Mouse (Mus musculus) intestine, embryonic 14.5 days (tissue): ENCODE results near the gene Gmpr. TPM values are rescaled to one million over a fixed set of nuclear protein-coding genes. Genes with fewer than 3 reads are reported as not detected.
A peak's percentile ranks its signal among the peaks of the same experiment; 100 is the strongest.

ENCODE experiments used
- ATAC-seq: fragments of 200-750 bp; cut with Nextera tagmentation; replicated peaks from 2 replicates; pipeline ENCODE4 v1.8.0; 2017; ENCODE audit warnings: low read depth, moderate number of reproducible peaks, moderate TSS enrichment, moderate library complexity; ENCODE audit not compliant: low FRiP score, low TSS enrichment
- DNase-seq: peaks from one replicate; pipeline ENCODE4 v3.0.0-alpha.2; 2018; ENCODE audit warnings: low spot score
- H3K27ac ChIP-seq: fragments of 300-500 bp; sonication (generic); 2 replicates; pipeline ENCODE4 v1.5.1; 2014; ENCODE audit warnings: low read depth, mild to moderate bottlenecking, control low read depth
- H3K27me3 ChIP-seq: fragments of 300-500 bp; sonication (generic); replicated peaks from 2 replicates; pipeline ENCODE4 v1.6.1; 2014; ENCODE audit warnings: low read length, control low read depth; ENCODE audit not compliant: control insufficient read depth, insufficient read depth
- H3K36me3 ChIP-seq: fragments of 300-500 bp; sonication (generic); 2 replicates; pipeline ENCODE4 v1.6.1; 2014; ENCODE audit warnings: low read length, control low read depth; ENCODE audit not compliant: control insufficient read depth, insufficient read depth
- H3K4me1 ChIP-seq: fragments of 300-500 bp; sonication (generic); replicated peaks from 2 replicates; pipeline ENCODE4 v1.6.1; 2014; ENCODE audit warnings: low read length, control low read depth, mixed read lengths; ENCODE audit not compliant: control insufficient read depth, insufficient read depth
- H3K4me2 ChIP-seq: fragments of 300-500 bp; sonication (generic); 2 replicates; pipeline ENCODE4 v1.6.1; 2014; ENCODE audit warnings: low read length
- H3K4me3 ChIP-seq: fragments of 300-500 bp; sonication (generic); 2 replicates; pipeline ENCODE4 v1.5.1; 2014; ENCODE audit warnings: low read depth, low read length, control low read depth, mixed read lengths
- H3K9ac ChIP-seq: fragments of 300-500 bp; sonication (generic); 2 replicates; pipeline ENCODE4 v1.6.1; 2014; ENCODE audit warnings: mild to moderate bottlenecking, low read length
- H3K9me3 ChIP-seq: fragments of 300-500 bp; sonication (generic); 2 replicates; pipeline ENCODE4 v1.6.1; 2016; ENCODE audit warnings: low read length, control low read depth; ENCODE audit not compliant: control insufficient read depth
- WGBS: fragments of 180-500 bp; shearing (Covaris S2); extraction: QIAGEN DNeasy Blood & Tissue Kit; methylation state at CpG from one replicate; pipeline ENCODE4 v1.1.7; 2014; 5-methylcytosine and 5-hydroxymethylcytosine counted together
- polyA plus RNA-seq: library from polyadenylated mRNA; unstranded; fragments of >200 nt; fragmentation: Nextera tagmentation; extraction: Ambion mirVana; gene quantifications from 2 replicates; pipeline ENCODE4 v1.2.1, GENCODE M21; 2014

The Gmpr gene
- polyA plus RNA-seq, 1 experiment from 2014 or later = 33.6 TPM

GRCm38 (mm10) chr13:45493846-45494245, 13.4 kb upstream of the Gmpr start:
- H3K9me3 ChIP-seq = no peaks in the 10 kb centered on the region
- WGBS = 45% methylated on average over 10 of the region's 10 CpGs
- peak; percentile 56 for DNase-seq

GRCm38 (mm10) chr13:45498623-45499022, 8.6 kb upstream of the Gmpr start:
- 86% methylated on average over 3 of the region's 3 CpGs for WGBS
- DNase-seq = no peak
- no peaks in the 10 kb centered on the region for H3K36me3 ChIP-seq
- no peaks in the 10 kb centered on the region for H3K9me3 ChIP-seq
- no peak overlapping the region for H3K4me3 ChIP-seq
- no peaks in the 10 kb centered on the region for H3K27me3 ChIP-seq
- no peak overlapping the region for H3K27ac ChIP-seq
- no peak overlapping the region for H3K9ac ChIP-seq
- no peak for ATAC-seq
- no peak overlapping the region for H3K4me2 ChIP-seq
- H3K4me1 ChIP-seq = no peaks in the 10 kb centered on the region

More at GRCm38 (mm10) chr13:45493846-45494245, 13.4 kb upstream of the Gmpr start:
- no peak for ATAC-seq
- Histone ChIP-seq H3K27ac (no peak overlapping the region), H3K4me2 (0 out of 2 replicates have a peak overlapping the region, but pooled peaks have one; percentile 12), H3K27me3 (no peaks in the 10 kb centered on the region), H3K9ac (no peak overlapping the region), H3K4me1 (no peaks in the 10 kb centered on the region), H3K4me3 (no peak overlapping the region), H3K36me3 (no peaks in the 10 kb centered on the region)

GRCm38 (mm10) chr13:45499391-45499790, 7.9 kb upstream of the Gmpr start:
- Histone ChIP-seq H3K27me3 (no peaks in the 10 kb centered on the region), H3K9ac (no peak overlapping the region), H3K36me3 (no peaks in the 10 kb centered on the region), H3K9me3 (no peaks in the 10 kb centered on the region), H3K4me1 (no peaks in the 10 kb centered on the region), H3K4me2 (no peak overlapping the region), H3K27ac (no peak overlapping the region), H3K4me3 (no peak overlapping the region)
- DNase-seq (no peak), ATAC-seq (no peak)
- 92% methylated on average over 3 of the region's 3 CpGs for WGBS

GRCm38 (mm10) chr13:45499906-45500305, 7.3 kb upstream of the Gmpr start:
- WGBS = 88% methylated on average over 3 of the region's 3 CpGs

GRCm38 (mm10) chr13:45502791-45503190, 4.5 kb upstream of the Gmpr start:
- DNase-seq (no peak), ATAC-seq (no peak)
- WGBS = 87% methylated on average over 5 of the region's 5 CpGs
- H3K36me3 ChIP-seq = no peaks in the 10 kb centered on the region
- H3K27me3 ChIP-seq = no peaks in the 10 kb centered on the region
- no peak overlapping the region for H3K4me3 ChIP-seq
- H3K27ac ChIP-seq = no peak overlapping the region
- H3K9me3 ChIP-seq = no peaks in the 10 kb centered on the region
- no peak overlapping the region for H3K4me2 ChIP-seq
- no peak overlapping the region for H3K9ac ChIP-seq
- no peaks in the 10 kb centered on the region for H3K4me1 ChIP-seq

More at GRCm38 (mm10) chr13:45499906-45500305, 7.3 kb upstream of the Gmpr start:
- H3K9ac ChIP-seq = no peak overlapping the region
- no peaks in the 10 kb centered on the region for H3K4me1 ChIP-seq
- no peak for ATAC-seq
- H3K4me3 ChIP-seq = no peak overlapping the region
- no peaks in the 10 kb centered on the region for H3K36me3 ChIP-seq
- H3K4me2 ChIP-seq = no peak overlapping the region
- no peak for DNase-seq
- no peak overlapping the region for H3K27ac ChIP-seq
- no peaks in the 10 kb centered on the region for H3K27me3 ChIP-seq
- H3K9me3 ChIP-seq = no peaks in the 10 kb centered on the region

- no peak overlapping the region for H3K4me2 ChIP-seq
- 92% methylated on average over 3 of the region's 3 CpGs for WGBS
- H3K4me1 ChIP-seq = peaks cover 13% of the 10 kb centered on the region; the same call in 1 of the 2 replicates
- H3K4me3 ChIP-seq = no peak overlapping the region
- ATAC-seq = no peak
- no peaks in the 10 kb centered on the region for H3K9me3 ChIP-seq
- H3K27me3 ChIP-seq = no peaks in the 10 kb centered on the region
- DNase-seq = no peak
- no peak overlapping the region for H3K27ac ChIP-seq
- H3K9ac ChIP-seq = no peak overlapping the region
- H3K36me3 ChIP-seq = no peaks in the 10 kb centered on the region
Observed at GRCm38 (mm10) chr13:45505546-45505945, 1.7 kb upstream of the Gmpr start.

GRCm38 (mm10) chr13:45508495-45508894, 1.3 kb downstream of the Gmpr start:
- H3K36me3 ChIP-seq = no peaks in the 10 kb centered on the region
- peaks cover 35% of the 10 kb centered on the region for H3K4me1 ChIP-seq
- peak overlapping the region; percentile 47; the same call in 1 of the 2 replicates for H3K27ac ChIP-seq
- no peak for DNase-seq
- H3K4me2 ChIP-seq = peak overlapping the region; percentile 89
- H3K9ac ChIP-seq = peak overlapping the region; percentile 53
- no peaks in the 10 kb centered on the region for H3K9me3 ChIP-seq
- peak overlapping the region; percentile 55 for H3K4me3 ChIP-seq
- H3K27me3 ChIP-seq = no peaks in the 10 kb centered on the region
- no peak for ATAC-seq
- 2% methylated on average over 8 of the region's 8 CpGs for WGBS

GRCm38 (mm10) chr13:45509366-45509765, 2.1 kb downstream of the Gmpr start:
- Histone ChIP-seq H3K9me3 (no peaks in the 10 kb centered on the region), H3K4me3 (no peak overlapping the region), H3K27me3 (no peaks in the 10 kb centered on the region), H3K27ac (no peak overlapping the region), H3K9ac (no peak overlapping the region), H3K4me2 (no peak overlapping the region), H3K36me3 (no peaks in the 10 kb centered on the region), H3K4me1 (peaks cover 37% of the 10 kb centered on the region)
- no peak for ATAC-seq
- no peak for DNase-seq
- WGBS = 73% methylated on average over 6 of the region's 6 CpGs

GRCm38 (mm10) chr13:45511706-45512435, 4.6 kb downstream of the Gmpr start:
- Histone ChIP-seq H3K36me3 (no peaks in the 10 kb centered on the region), H3K4me1 (peaks cover 59% of the 10 kb centered on the region), H3K9me3 (no peaks in the 10 kb centered on the region), H3K27ac (peak overlapping the region; percentile 40; the same call in 1 of the 2 replicates), H3K9ac (no peak overlapping the region), H3K27me3 (no peaks in the 10 kb centered on the region), H3K4me3 (no peak overlapping the region), H3K4me2 (no peak overlapping the region)
- DNase-seq (peak; percentile 48), ATAC-seq (no peak)
- WGBS = 67% methylated on average over 6 of the region's 6 CpGs
